Mouse (Mus musculus): ENCODE data around the gene 1190002N15Rik.

GRCm38 (mm10) chr9:94568386-94568785 lies 30.5 kb upstream of the 1190002N15Rik start:
- TF ChIP-seq CTCF (IDR thresholded peaks at IDR 0.05) (no peak), EP300 (IDR thresholded peaks at IDR 0.05) (no peak)

Data from lung, postnatal 0 days (tissue).